Mouse (Mus musculus) brain, embryonic 14.5 days (tissue): Measurements from ENCODE around the gene Ctnnbip1. TPM values are rescaled to one million over a fixed set of nuclear protein-coding genes. Genes with fewer than 3 reads are reported as not detected.

ENCODE experiments used
- DNase-seq: peaks from one replicate; pipeline ENCODE4 v3.0.0-alpha.2; 2011; ENCODE audit warnings: low read depth
- CTCF ChIP-seq: fragments of 200-500 bp; IDR thresholded peaks from 2 replicates; pipeline ENCODE4 v1.5.1; 2012; ENCODE audit warnings: inconsistent platforms, mild to moderate bottlenecking, moderate library complexity, borderline replicate concordance; ENCODE audit not compliant: insufficient read depth, insufficient read length; ENCODE audit errors: extremely low read depth
- POLR2A ChIP-seq: fragments of 200-500 bp; IDR thresholded peaks from 2 replicates; pipeline ENCODE4 v1.6.1; 2012; ENCODE audit warnings: mild to moderate bottlenecking, inconsistent platforms, borderline replicate concordance; ENCODE audit not compliant: poor library complexity, insufficient read depth, insufficient read length, severe bottlenecking; ENCODE audit errors: extremely low read depth
- polyA plus RNA-seq: library from polyadenylated mRNA; depleted of rRNA; stranded (reverse); fragments of >200 nt; gene quantifications from 2 replicates; pipeline ENCODE4 v1.2.3, GENCODE M21; 2012

Gene Ctnnbip1
- polyA plus RNA-seq, 1 experiment: 62.8 TPM

GRCm38 (mm10) chr4:149567432-149568026 is 49.5 kb downstream of the Ctnnbip1 start:
- TF ChIP-seq CTCF: no peak
- TF ChIP-seq POLR2A: no peak
- DNase-seq: peak; percentile 50

- TF ChIP-seq POLR2A (no peak), CTCF (no peak)
- DNase-seq: no peak
These were observed 50.6 kb downstream of the Ctnnbip1 start for GRCm38 (mm10) chr4:149568622-149569021.

GRCm38 (mm10) chr4:149569781-149570497 is 51.9 kb downstream of the Ctnnbip1 start:
- DNase-seq: no peak
- no peak for TF ChIP-seq POLR2A
- no peak for TF ChIP-seq CTCF

GRCm38 (mm10) chr4:149570498-149570863 is 52.4 kb downstream of the Ctnnbip1 start:
- TF ChIP-seq POLR2A: no peak
- TF ChIP-seq CTCF: no peak
- DNase-seq: no peak

- no peak for DNase-seq
- TF ChIP-seq CTCF (no peak), POLR2A (no peak)
These were observed 53.2 kb downstream of the Ctnnbip1 start for GRCm38 (mm10) chr4:149571209-149571608.

- DNase-seq: no peak
- TF ChIP-seq CTCF: no peak
- no peak for TF ChIP-seq POLR2A
These were observed 53.7 kb downstream of the Ctnnbip1 start for GRCm38 (mm10) chr4:149571651-149572149.

GRCm38 (mm10) chr4:149572446-149572845 is 54.4 kb downstream of the Ctnnbip1 start:
- TF ChIP-seq POLR2A (no peak), CTCF (no peak)
- DNase-seq: no peak

- TF ChIP-seq POLR2A (no peak), CTCF (no peak)
- DNase-seq: no peak
These were observed 54.8 kb downstream of the Ctnnbip1 start for GRCm38 (mm10) chr4:149572851-149573250.

GRCm38 (mm10) chr4:149574391-149574821 is 56.4 kb downstream of the Ctnnbip1 start:
- no peak for TF ChIP-seq POLR2A
- no peak for TF ChIP-seq CTCF
- DNase-seq: no peak

- no peak for DNase-seq
- no peak for TF ChIP-seq POLR2A
- TF ChIP-seq CTCF: no peak
These were observed 58.0 kb downstream of the Ctnnbip1 start for GRCm38 (mm10) chr4:149576061-149576460.

- DNase-seq: no peak
- no peak for TF ChIP-seq POLR2A
- TF ChIP-seq CTCF: no peak
These were observed 59.0 kb downstream of the Ctnnbip1 start for GRCm38 (mm10) chr4:149576993-149577548.

GRCm38 (mm10) chr4:149578085-149578681 is 60.1 kb downstream of the Ctnnbip1 start:
- no peak for DNase-seq
- TF ChIP-seq CTCF (no peak), POLR2A (no peak)

- DNase-seq: peak; percentile 81
These were observed 60.8 kb downstream of the Ctnnbip1 start for GRCm38 (mm10) chr4:149578831-149579230.

More at GRCm38 (mm10) chr4:149578831-149579230, 60.8 kb downstream of the Ctnnbip1 start:
- no peak for TF ChIP-seq POLR2A
- TF ChIP-seq CTCF: no peak
